Mouse (Mus musculus) liver, embryonic 11.5 days (tissue): Measurements from ENCODE around the gene Ctsw. TPM values are rescaled to one million over a fixed set of nuclear protein-coding genes. Genes with fewer than 3 reads are reported as not detected.

Source experiments
- ATAC-seq: fragments of 200-750 bp; cut with Nextera tagmentation; replicated peaks from 2 replicates; pipeline ENCODE4 v1.8.0; 2017; ENCODE audit warnings: moderate number of reproducible peaks, mild to moderate bottlenecking, moderate TSS enrichment, moderate library complexity; ENCODE audit not compliant: low FRiP score
- DNase-seq: peaks from one replicate; pipeline ENCODE4 v3.0.0-alpha.2; 2017; ENCODE audit warnings: low spot score
- H3K27ac ChIP-seq: fragments of 300-500 bp; sonication (generic); 2 replicates; pipeline ENCODE4 v1.5.1; 2014; ENCODE audit warnings: mild to moderate bottlenecking, low read depth, low read length, control low read depth
- H3K27me3 ChIP-seq: fragments of 300-500 bp; sonication (generic); replicated peaks from 2 replicates; pipeline ENCODE4 v1.6.1; 2014; ENCODE audit warnings: low read length, mixed read lengths; ENCODE audit not compliant: control insufficient read depth, insufficient read depth
- H3K36me3 ChIP-seq: fragments of 300-500 bp; sonication (generic); 2 replicates; pipeline ENCODE4 v1.6.1; 2014; ENCODE audit warnings: mild to moderate bottlenecking, low read length, moderate library complexity, mixed read lengths; ENCODE audit not compliant: control insufficient read depth, insufficient read depth
- H3K4me1 ChIP-seq: fragments of 300-500 bp; sonication (generic); replicated peaks from 2 replicates; pipeline ENCODE4 v1.6.1; 2014; ENCODE audit warnings: low read length, mixed read lengths; ENCODE audit not compliant: control insufficient read depth, insufficient read depth
- H3K4me2 ChIP-seq: fragments of 300-500 bp; sonication (generic); 2 replicates; pipeline ENCODE4 v1.6.1; 2014; ENCODE audit warnings: mild to moderate bottlenecking, control low read depth, moderate library complexity
- H3K4me3 ChIP-seq: fragments of 300-500 bp; sonication (generic); 2 replicates; pipeline ENCODE4 v1.5.1; 2014; ENCODE audit warnings: low read depth, low read length, control low read depth
- H3K9ac ChIP-seq: fragments of 300-500 bp; sonication (generic); 2 replicates; pipeline ENCODE4 v1.6.1; 2014; ENCODE audit warnings: low read depth, low read length, control low read depth
- H3K9me3 ChIP-seq: fragments of 300-500 bp; sonication (generic); 2 replicates; pipeline ENCODE4 v1.6.1; 2016; ENCODE audit warnings: low read length, inconsistent platforms, mixed read lengths; ENCODE audit not compliant: control insufficient read depth
- WGBS: fragments of 180-500 bp; shearing (Covaris S2); extraction: QIAGEN DNeasy Blood & Tissue Kit; methylation state at CpG from one replicate; pipeline ENCODE4 v1.1.7; 2014; 5-methylcytosine and 5-hydroxymethylcytosine counted together
- polyA plus RNA-seq: library from polyadenylated mRNA; unstranded; fragments of >200 nt; fragmentation: Nextera tagmentation; extraction: Ambion mirVana; gene quantifications from 2 replicates; pipeline ENCODE4 v1.2.1, GENCODE M21; 2014

The Ctsw gene
- polyA plus RNA-seq, 1 experiment from 2014 or later = 0.52 TPM

DNA sequence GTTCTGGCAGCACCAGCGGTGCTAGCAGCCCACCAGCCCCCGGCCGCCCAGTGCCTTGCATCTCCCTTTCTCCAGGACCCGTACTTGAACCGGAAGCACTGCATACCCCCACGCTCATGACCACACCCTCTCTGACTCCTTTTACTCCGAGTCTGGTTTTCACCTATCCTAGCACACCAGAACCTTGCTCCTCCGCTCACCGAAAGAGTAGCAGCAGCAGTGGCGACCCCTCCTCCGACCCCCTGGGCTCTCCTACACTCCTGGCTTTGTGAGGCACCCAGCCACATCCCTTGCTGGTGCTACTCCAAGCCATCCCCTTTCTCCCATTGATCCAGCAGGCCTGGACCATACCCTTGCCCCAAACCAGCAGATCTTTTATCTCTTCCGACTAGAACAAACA is 13.3 kb downstream of the Ctsw start:
- no peak for ATAC-seq
- Histone ChIP-seq H3K27me3 (no peaks in the 10 kb centered on the region), H3K9me3 (no peaks in the 10 kb centered on the region), H3K36me3 (0 out of 2 replicates have a peak, but pooled peaks cover 2% of the 10 kb centered on the region), H3K4me3 (peak overlapping the region; percentile 87; the same call in 1 of the 2 replicates), H3K4me2 (peak overlapping the region; percentile 90), H3K4me1 (peaks cover 25% of the 10 kb centered on the region), H3K9ac (no peak overlapping the region), H3K27ac (no peak overlapping the region)
- WGBS = 78% methylated on average over 12 of the region's 12 CpGs
- DNase-seq = no peak

DNA sequence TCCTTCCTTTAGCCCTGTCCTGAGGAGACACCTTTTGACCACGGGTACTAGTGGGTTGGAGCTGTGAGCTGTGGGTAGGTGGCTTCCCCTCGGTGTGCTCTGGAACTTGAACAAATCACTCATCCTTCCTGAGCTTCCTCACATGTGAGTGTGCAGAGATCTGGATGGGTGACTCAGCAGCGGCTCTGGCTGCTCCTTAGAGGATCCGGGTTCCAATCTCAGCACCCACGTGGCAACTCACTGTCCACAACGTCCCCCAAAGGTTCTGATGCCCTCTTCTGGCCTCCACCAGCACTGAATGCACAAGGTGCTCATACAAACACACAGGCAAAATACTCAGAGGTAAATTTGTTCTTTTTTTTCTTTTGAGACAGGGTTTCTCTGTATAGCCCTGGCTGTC is 16.5 kb downstream of the Ctsw start:
- 0 out of 2 replicates have a peak, but pooled peaks cover 2% of the 10 kb centered on the region for H3K36me3 ChIP-seq
- DNase-seq (no peak), ATAC-seq (no peak)
- no peak overlapping the region for H3K27ac ChIP-seq
- H3K4me1 ChIP-seq = peaks cover 33% of the 10 kb centered on the region
- H3K4me2 ChIP-seq = no peak overlapping the region
- H3K9me3 ChIP-seq = no peaks in the 10 kb centered on the region
- WGBS = 68% methylated on average over 6 of the region's 6 CpGs
- H3K9ac ChIP-seq = no peak overlapping the region
- no peak overlapping the region for H3K4me3 ChIP-seq
- peaks cover 25% of the 10 kb centered on the region for H3K27me3 ChIP-seq

DNA sequence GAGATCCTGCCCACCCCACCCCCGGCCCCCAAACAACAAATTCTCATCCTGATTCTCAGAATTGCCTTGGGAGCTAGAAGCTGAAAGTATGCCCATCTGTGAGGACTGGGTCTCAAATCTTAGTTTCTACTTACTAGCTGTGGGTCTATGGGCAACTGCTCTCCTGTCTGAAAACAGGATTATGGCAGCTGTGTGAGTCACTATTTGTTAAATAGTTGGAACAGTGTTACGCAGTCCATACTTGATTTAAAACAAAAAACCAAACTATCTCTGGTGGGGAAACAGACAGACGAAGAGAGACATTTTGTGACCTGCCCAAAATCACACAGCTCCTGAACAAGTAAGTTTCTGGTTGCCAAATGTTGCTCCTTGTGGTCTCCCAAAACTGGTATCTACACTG is 18.6 kb downstream of the Ctsw start:
- no peak for DNase-seq
- H3K36me3 ChIP-seq = 0 out of 2 replicates have a peak, but pooled peaks cover 2% of the 10 kb centered on the region
- no peaks in the 10 kb centered on the region for H3K9me3 ChIP-seq
- no peak overlapping the region for H3K27ac ChIP-seq
- peaks cover 30% of the 10 kb centered on the region for H3K27me3 ChIP-seq
- no peak overlapping the region for H3K4me3 ChIP-seq
- WGBS = 78% methylated on average over 3 of the region's 3 CpGs
- H3K4me1 ChIP-seq = peaks cover 15% of the 10 kb centered on the region
- H3K4me2 ChIP-seq = no peak overlapping the region
- no peak for ATAC-seq
- no peak overlapping the region for H3K9ac ChIP-seq

DNA sequence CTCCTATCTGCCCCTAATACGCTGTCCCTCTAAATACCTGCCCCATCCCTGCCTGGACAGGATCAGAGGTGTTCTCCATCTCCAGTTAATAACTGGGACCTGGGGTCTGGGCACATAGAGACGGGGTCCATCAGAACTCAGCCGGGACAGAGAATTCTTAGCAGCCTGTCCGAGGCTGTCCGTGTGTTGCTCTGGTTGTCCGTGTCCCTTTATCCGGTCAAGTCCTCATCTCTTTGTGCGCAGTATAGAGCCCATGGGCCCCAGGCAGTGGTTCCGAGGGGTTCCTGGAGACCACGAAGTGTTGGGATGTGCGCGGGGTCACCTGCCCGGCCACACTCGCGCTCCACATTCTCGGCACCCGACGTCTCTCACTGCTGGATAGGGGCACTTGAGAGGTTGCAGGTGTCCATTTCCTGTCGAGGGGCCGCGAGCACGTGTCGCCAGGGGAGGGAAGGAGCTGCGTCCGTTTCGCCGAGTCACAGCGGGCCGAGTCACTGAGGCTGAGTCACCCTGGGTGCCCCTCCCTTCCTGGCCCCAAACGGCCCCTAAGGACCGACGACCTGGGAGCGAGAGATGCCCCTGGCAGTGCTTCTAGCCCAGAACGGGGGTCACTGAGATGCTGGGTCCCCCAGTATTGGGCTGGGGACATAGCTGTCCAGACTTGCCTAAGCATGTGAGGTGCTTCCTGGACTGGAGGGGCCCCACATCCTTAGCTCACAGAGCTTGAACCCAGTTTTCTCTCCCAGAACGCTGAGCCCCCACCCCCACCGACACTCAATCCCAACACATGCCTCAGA is 19.8 kb downstream of the Ctsw start:
- H3K4me3 ChIP-seq = peak overlapping the region; percentile 64
- WGBS = 6% methylated on average over 36 of the region's 36 CpGs
- no peaks in the 10 kb centered on the region for H3K36me3 ChIP-seq
- peak overlapping the region; percentile 99 for H3K4me2 ChIP-seq
- peaks cover 15% of the 10 kb centered on the region for H3K4me1 ChIP-seq
- ATAC-seq (peak; percentile 60), DNase-seq (peak; percentile 64)
- peaks cover 33% of the 10 kb centered on the region for H3K27me3 ChIP-seq
- H3K27ac ChIP-seq = no peak overlapping the region
- peak overlapping the region; percentile 46; the same call in 1 of the 2 replicates for H3K9ac ChIP-seq
- H3K9me3 ChIP-seq = no peaks in the 10 kb centered on the region

DNA sequence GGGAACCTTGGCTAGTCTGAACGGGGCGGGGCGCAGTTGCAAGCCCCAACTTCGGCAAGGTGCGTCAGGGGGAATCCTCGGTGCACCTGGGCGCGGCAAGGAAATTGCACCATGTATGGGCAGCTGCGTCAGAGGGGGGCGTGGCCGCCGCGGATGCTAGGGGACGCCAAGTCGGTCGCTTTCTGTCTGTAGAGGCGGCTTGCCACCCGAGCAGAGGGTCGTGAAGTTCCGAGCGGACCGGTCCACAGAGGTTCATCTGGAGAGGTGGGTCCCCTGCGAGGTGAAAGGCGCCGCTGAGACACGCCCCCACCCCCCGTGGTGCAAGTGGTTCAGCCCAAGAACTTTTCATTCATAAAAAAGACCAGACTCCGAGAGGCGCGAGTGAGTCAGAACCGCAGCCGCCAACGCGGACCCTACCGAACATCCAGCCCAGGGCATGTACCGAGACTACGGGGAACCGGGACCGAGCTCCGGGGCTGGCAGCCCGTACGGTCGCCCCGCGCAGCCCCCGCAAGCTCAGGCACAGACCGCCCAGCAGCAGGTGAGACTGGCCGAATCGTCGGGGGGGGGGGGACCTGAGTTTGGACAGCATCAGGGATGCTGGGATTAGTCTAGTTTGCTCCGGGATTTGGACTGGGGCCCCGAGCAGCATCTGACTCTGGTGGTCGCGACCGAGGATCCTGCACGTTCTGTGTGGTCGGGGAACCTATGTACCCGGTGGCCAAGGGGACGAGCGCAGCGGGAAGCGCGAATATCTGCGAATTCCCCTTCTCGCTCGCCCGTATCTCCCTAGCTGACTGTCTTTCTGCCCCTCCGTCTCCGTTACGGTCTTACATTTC is 20.6 kb downstream of the Ctsw start, which contains the start of gene Fosl1:
Gene Fosl1, plus strand, starts transcription at position 33 of the 839 bp plus-strand sequence.
- DNase-seq = peak; percentile 75
- no peak within 1 kb of the TSS; the same call in 1 of the 2 replicates for H3K27ac ChIP-seq
- H3K4me3 ChIP-seq = peak within 1 kb of the TSS; percentile 64
- ATAC-seq = peak; percentile 66
- under 1% methylated on average over 70 of the region's 70 CpGs for WGBS
- H3K4me1 ChIP-seq = peaks cover 15% of the 10 kb centered on the region
- no peaks in the 10 kb centered on the region for H3K9me3 ChIP-seq
- H3K27me3 ChIP-seq = peaks cover 33% of the 10 kb centered on the region
- peak within 1 kb of the TSS; percentile 99 for H3K4me2 ChIP-seq
- H3K9ac ChIP-seq = peak within 1 kb of the TSS; percentile 46
- H3K36me3 ChIP-seq = no peaks in the 10 kb centered on the region

DNA sequence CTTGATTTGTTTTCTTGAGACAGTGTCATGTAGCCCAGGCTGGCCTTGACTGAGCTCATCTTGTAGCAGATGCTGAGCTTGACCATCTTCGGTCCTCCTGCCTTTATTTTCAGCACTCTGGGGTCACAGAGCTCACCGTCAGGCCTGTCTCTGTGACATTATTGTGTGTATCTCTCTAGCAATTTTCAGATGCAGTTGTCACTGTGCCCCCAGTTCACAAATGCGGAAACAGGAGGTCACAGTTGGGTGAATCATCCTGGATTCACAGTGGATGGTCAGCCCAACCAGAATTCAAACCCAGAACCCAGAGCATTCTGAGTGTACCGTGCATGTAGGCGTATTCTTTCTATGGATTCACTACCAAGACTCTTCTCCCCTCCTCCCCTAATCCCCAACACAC is 22.6 kb downstream of the Ctsw start:
- H3K27ac ChIP-seq = no peak overlapping the region
- DNase-seq (no peak), ATAC-seq (no peak)
- H3K9me3 ChIP-seq = no peaks in the 10 kb centered on the region
- H3K4me1 ChIP-seq = peaks cover 15% of the 10 kb centered on the region
- 85% methylated on average over 5 of the region's 5 CpGs for WGBS
- peaks cover 33% of the 10 kb centered on the region for H3K27me3 ChIP-seq
- no peak overlapping the region for H3K4me3 ChIP-seq
- H3K36me3 ChIP-seq = no peaks in the 10 kb centered on the region
- no peak overlapping the region for H3K9ac ChIP-seq
- no peak overlapping the region for H3K4me2 ChIP-seq

DNA sequence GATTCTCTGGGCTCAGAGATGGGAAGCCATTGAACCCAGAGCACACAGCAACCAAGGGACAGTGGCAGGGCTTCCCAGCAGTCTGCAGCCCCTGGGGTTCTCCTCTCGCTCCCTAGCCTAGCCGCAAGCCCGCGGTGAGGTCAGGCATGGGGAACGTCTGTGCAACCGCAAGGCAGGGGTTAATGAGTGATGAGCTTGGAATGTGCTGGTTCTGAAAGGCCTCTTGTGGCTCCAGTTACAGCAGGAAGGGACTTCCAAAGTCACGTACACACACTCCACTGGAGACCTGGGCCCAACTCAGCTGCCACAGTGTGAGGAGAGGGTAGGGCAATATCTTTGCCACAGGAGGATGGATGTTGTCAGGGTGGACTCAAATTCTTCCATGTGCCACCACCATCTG is 23.4 kb downstream of the Ctsw start:
- ATAC-seq (no peak), DNase-seq (no peak)
- no peak overlapping the region for H3K4me3 ChIP-seq
- no peak overlapping the region for H3K4me2 ChIP-seq
- no peak overlapping the region for H3K27ac ChIP-seq
- peaks cover 15% of the 10 kb centered on the region for H3K4me1 ChIP-seq
- H3K36me3 ChIP-seq = no peaks in the 10 kb centered on the region
- peaks cover 5% of the 10 kb centered on the region; the same call in 1 of the 2 replicates for H3K9me3 ChIP-seq
- WGBS = 27% methylated on average over 7 of the region's 7 CpGs
- H3K27me3 ChIP-seq = peaks cover 33% of the 10 kb centered on the region
- no peak overlapping the region for H3K9ac ChIP-seq

DNA sequence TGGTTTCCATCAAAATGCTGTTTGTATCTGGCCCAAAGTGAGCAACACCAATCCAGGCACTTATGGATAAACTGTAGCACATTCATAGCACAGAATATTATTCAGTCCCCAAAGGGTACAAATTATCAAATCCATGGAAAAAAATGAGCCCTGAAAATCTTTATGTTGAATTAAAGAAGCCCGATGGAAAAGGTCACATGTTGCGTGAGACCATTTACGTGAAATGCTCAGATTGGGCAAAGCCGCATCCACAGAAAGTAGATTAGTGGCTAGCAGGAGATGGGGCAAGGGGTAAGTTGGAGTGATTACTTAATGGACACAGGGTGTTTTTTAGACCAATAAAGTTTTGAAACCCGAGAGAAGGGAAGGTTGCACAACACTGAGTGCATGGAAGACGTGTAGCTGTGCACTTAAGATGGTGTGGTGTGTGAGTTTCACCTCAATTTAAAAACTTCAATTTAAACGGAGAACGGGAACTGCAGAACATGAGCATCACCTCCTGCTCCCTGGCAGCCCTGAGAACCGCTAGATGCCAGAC is 23.9 kb downstream of the Ctsw start:
- H3K27ac ChIP-seq = no peak overlapping the region
- DNase-seq (no peak), ATAC-seq (no peak)
- WGBS = 61% methylated on average over 9 of the region's 9 CpGs
- H3K27me3 ChIP-seq = peaks cover 32% of the 10 kb centered on the region
- H3K4me1 ChIP-seq = peaks cover 15% of the 10 kb centered on the region
- H3K4me3 ChIP-seq = no peak overlapping the region
- no peak overlapping the region for H3K4me2 ChIP-seq
- H3K9me3 ChIP-seq = peaks cover 5% of the 10 kb centered on the region; the same call in 1 of the 2 replicates
- no peaks in the 10 kb centered on the region for H3K36me3 ChIP-seq
- H3K9ac ChIP-seq = no peak overlapping the region
